Mouse (Mus musculus) forebrain, embryonic 12.5 days (tissue): ENCODE results near the gene AI464131. TPM values are rescaled to one million over a fixed set of nuclear protein-coding genes. Genes with fewer than 3 reads are reported as not detected.

Experiments
- ATAC-seq: fragments of 200-750 bp; cut with Nextera tagmentation; 2 replicates; pipeline ENCODE4 v1.8.0; 2017; ENCODE audit warnings: moderate TSS enrichment; ENCODE audit not compliant: low FRiP score
- H3K27ac ChIP-seq: fragments of 300-500 bp; sonication (generic); 2 replicates; pipeline ENCODE4 v1.5.1; 2016; ENCODE audit warnings: mild to moderate bottlenecking
- H3K27me3 ChIP-seq: fragments of 300-500 bp; sonication (generic); 2 replicates; pipeline ENCODE4 v1.6.1; 2016; ENCODE audit warnings: mild to moderate bottlenecking
- H3K36me3 ChIP-seq: fragments of 300-500 bp; sonication (generic); replicated peaks from 2 replicates; pipeline ENCODE4 v1.6.1; 2016; ENCODE audit warnings: mild to moderate bottlenecking
- H3K4me1 ChIP-seq: fragments of 300-500 bp; sonication (generic); 2 replicates; pipeline ENCODE4 v1.6.1; 2016
- H3K4me2 ChIP-seq: fragments of 300-500 bp; sonication (generic); 2 replicates; pipeline ENCODE4 v1.6.1; 2016; ENCODE audit warnings: mild to moderate bottlenecking, moderate library complexity
- H3K4me3 ChIP-seq: fragments of 300-500 bp; sonication (generic); replicated peaks from 2 replicates; pipeline ENCODE4 v1.5.1; 2016; ENCODE audit warnings: mild to moderate bottlenecking
- H3K9ac ChIP-seq: fragments of 300-500 bp; sonication (generic); 2 replicates; pipeline ENCODE4 v1.6.1; 2016; ENCODE audit warnings: mild to moderate bottlenecking
- H3K9me3 ChIP-seq: fragments of 300-500 bp; sonication (generic); 2 replicates; pipeline ENCODE4 v1.6.1; 2016
- WGBS: fragments of 180-500 bp; shearing (Covaris S2); methylation state at CpG from one replicate; pipeline ENCODE4 v1.1.7; 2016; 5-methylcytosine and 5-hydroxymethylcytosine counted together
- polyA plus RNA-seq: library from polyadenylated mRNA; unstranded; fragments of >200 nt; fragmentation: Nextera tagmentation; extraction: Ambion mirVana; gene quantifications from 2 replicates; pipeline ENCODE4 v1.2.1, GENCODE M21; 2016

AI464131 gene
- polyA plus RNA-seq, 1 experiment from 2014 or later = 6.3 TPM

- H3K9ac ChIP-seq = 0 out of 2 replicates have a peak overlapping the region, but pooled peaks have one; percentile 12
- no peak for ATAC-seq
- H3K36me3 ChIP-seq = peaks cover 26% of the 10 kb centered on the region
- no peak overlapping the region for H3K4me2 ChIP-seq
- no peak overlapping the region for H3K4me3 ChIP-seq
- peak overlapping the region; percentile 37; the same call in 1 of the 2 replicates for H3K27ac ChIP-seq
- H3K4me1 ChIP-seq = peaks cover 25% of the 10 kb centered on the region
- peaks cover 4% of the 10 kb centered on the region; the same call in 1 of the 2 replicates for H3K27me3 ChIP-seq
- 62% methylated on average over 6 of the region's 6 CpGs for WGBS
- H3K9me3 ChIP-seq = no peaks in the 10 kb centered on the region
Observed at GRCm38 (mm10) chr4:41522136-41522535, 19.3 kb upstream of the AI464131 start.

- H3K4me3 ChIP-seq = no peak overlapping the region
- H3K27me3 ChIP-seq = peaks cover 4% of the 10 kb centered on the region; the same call in 1 of the 2 replicates
- H3K4me1 ChIP-seq = peaks cover 14% of the 10 kb centered on the region
- H3K36me3 ChIP-seq = peaks cover 26% of the 10 kb centered on the region
- 49% methylated on average over 14 of the region's 14 CpGs for WGBS
- H3K4me2 ChIP-seq = no peak overlapping the region
- no peak for ATAC-seq
- H3K9me3 ChIP-seq = no peaks in the 10 kb centered on the region
- H3K27ac ChIP-seq = no peak overlapping the region
- H3K9ac ChIP-seq = no peak overlapping the region
Observed at GRCm38 (mm10) chr4:41520641-41521040, 17.8 kb upstream of the AI464131 start.

DNA sequence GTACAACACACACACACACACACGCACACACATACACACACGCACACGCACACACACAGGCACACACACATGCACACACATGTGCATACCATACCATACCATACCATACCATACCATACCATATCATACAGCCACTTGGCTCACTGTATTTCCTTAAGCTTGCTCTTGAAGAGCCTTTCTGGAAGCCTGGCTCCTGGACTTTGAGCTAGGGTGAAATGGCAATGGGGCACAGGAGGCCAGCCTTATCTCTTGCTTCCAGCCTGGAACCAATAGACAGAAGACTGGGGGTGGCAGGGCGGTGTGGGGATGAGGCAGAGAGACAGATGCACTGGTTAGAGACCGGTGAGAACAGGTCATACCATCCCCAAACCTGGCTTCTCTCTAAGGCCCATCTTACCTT is 16.3 kb upstream of the AI464131 start:
- no peaks in the 10 kb centered on the region for H3K9me3 ChIP-seq
- peaks cover 4% of the 10 kb centered on the region; the same call in 1 of the 2 replicates for H3K27me3 ChIP-seq
- H3K9ac ChIP-seq = no peak overlapping the region
- no peak overlapping the region for H3K27ac ChIP-seq
- no peak overlapping the region for H3K4me2 ChIP-seq
- peaks cover 26% of the 10 kb centered on the region for H3K36me3 ChIP-seq
- H3K4me3 ChIP-seq = no peak overlapping the region
- peaks cover 11% of the 10 kb centered on the region for H3K4me1 ChIP-seq
- 98% methylated on average over 5 of the region's 5 CpGs for WGBS
- no peak for ATAC-seq

GRCm38 (mm10) chr4:41518349-41518748 is 15.5 kb upstream of the AI464131 start:
- Histone ChIP-seq H3K4me2 (no peak overlapping the region), H3K4me1 (peaks cover 15% of the 10 kb centered on the region), H3K27ac (no peak overlapping the region), H3K9me3 (no peaks in the 10 kb centered on the region), H3K4me3 (no peak overlapping the region), H3K27me3 (peaks cover 4% of the 10 kb centered on the region; the same call in 1 of the 2 replicates), H3K9ac (no peak overlapping the region), H3K36me3 (peaks cover 26% of the 10 kb centered on the region)
- ATAC-seq = no peak
- 75% methylated on average over 7 of the region's 7 CpGs for WGBS

GRCm38 (mm10) chr4:41517233-41517632 is 14.4 kb upstream of the AI464131 start, which contains the start of gene 1110017D15Rik:
1110017D15Rik (minus strand) TSS chr4:41517333.
- Histone ChIP-seq H3K27ac (no peak within 1 kb of the TSS), H3K4me2 (no peak within 1 kb of the TSS), H3K9ac (no peak within 1 kb of the TSS), H3K4me1 (peaks cover 14% of the 10 kb centered on the region), H3K9me3 (no peaks in the 10 kb centered on the region), H3K4me3 (no peak within 1 kb of the TSS), H3K36me3 (peaks cover 26% of the 10 kb centered on the region), H3K27me3 (peaks cover 4% of the 10 kb centered on the region; the same call in 1 of the 2 replicates)
- 95% methylated on average over 2 of the region's 2 CpGs for WGBS
- ATAC-seq = no peak

DNA sequence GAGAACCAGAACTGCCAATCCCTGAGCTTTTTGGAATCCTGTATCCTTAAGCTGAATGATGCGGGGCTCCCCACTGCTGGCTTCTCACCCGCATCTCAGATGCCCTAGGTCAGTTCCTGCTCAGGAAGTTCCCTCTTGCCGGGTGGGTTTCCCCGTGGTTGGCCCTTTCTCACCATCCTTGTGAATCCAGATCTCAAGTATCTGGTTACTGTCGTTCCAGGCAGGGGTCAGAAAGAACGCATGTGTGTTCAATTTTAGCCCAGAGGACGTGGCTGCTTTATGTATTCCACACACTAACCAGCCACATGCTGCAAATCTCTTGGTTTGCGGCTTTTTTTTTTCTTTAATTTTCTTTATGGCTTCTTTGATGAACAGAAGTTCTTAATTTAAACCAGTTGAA is 10.8 kb upstream of the AI464131 start:
- peaks cover 7% of the 10 kb centered on the region for H3K4me1 ChIP-seq
- 0 out of 2 replicates have a peak overlapping the region, but pooled peaks have one; percentile 18 for H3K9ac ChIP-seq
- 0 out of 2 replicates have a peak, but pooled peaks cover 3% of the 10 kb centered on the region for H3K36me3 ChIP-seq
- peaks cover 9% of the 10 kb centered on the region for H3K27me3 ChIP-seq
- H3K9me3 ChIP-seq = no peaks in the 10 kb centered on the region
- no peak overlapping the region for H3K27ac ChIP-seq
- no peak overlapping the region for H3K4me3 ChIP-seq
- ATAC-seq = no peak
- no peak overlapping the region for H3K4me2 ChIP-seq
- 28% methylated on average over 8 of the region's 8 CpGs for WGBS

DNA sequence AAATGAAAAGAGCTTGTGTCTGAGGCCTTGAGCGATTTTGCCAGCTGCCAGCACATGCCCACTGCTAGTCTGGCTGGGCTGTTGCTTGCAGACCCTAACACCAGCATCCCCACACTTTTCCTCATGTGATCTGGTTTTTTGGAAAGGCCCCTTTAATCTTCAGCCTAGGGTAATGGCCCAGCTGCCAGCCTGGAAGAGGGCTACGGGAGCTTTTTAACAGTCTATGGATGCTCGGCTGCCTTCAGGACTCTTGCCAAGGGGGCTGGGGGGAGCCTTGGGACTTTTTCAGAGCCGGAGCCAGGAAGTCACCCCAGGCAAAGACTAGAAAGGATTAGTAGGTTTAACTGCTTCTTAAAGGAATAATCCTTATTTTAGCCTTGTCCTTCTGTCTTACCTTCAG is 10.4 kb upstream of the AI464131 start:
- Histone ChIP-seq H3K4me3 (no peak overlapping the region), H3K9me3 (no peaks in the 10 kb centered on the region), H3K27ac (no peak overlapping the region), H3K4me1 (peaks cover 7% of the 10 kb centered on the region), H3K27me3 (peaks cover 13% of the 10 kb centered on the region), H3K9ac (0 out of 2 replicates have a peak overlapping the region, but pooled peaks have one; percentile 18), H3K4me2 (no peak overlapping the region), H3K36me3 (no peaks in the 10 kb centered on the region)
- ATAC-seq = no peak
- WGBS = 26% methylated on average over 4 of the region's 4 CpGs

DNA sequence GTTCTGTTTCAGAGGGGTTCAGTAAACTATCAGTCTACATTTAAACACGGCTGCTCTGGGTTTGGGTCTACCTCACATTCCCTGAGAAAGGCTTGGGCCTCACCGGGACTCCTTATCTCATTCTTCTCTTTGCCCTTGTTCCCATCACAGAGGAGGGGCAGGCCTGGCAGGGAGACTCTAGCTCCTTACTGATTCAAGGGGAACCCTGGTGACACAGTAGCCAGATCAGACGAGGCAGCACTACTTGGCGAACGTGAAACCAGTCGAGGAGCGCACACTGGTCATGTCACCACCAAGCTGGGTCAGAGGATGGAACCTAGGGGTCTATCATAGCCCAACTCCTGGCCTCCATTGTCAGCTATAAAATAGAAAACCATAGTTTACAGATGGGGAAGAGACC is 5.1 kb upstream of the AI464131 start:
- Histone ChIP-seq H3K9ac (no peak overlapping the region), H3K4me1 (peaks cover 20% of the 10 kb centered on the region), H3K4me2 (peak overlapping the region; percentile 84; the same call in 1 of the 2 replicates), H3K36me3 (no peaks in the 10 kb centered on the region), H3K9me3 (no peaks in the 10 kb centered on the region), H3K4me3 (0 out of 2 replicates have a peak overlapping the region, but pooled peaks have one; percentile 53), H3K27ac (no peak overlapping the region), H3K27me3 (peaks cover 26% of the 10 kb centered on the region)
- WGBS = 41% methylated on average over 7 of the region's 7 CpGs
- no peak for ATAC-seq

- peaks cover 26% of the 10 kb centered on the region for H3K4me1 ChIP-seq
- H3K27ac ChIP-seq = peak overlapping the region; percentile 74
- peak overlapping the region; percentile 84 for H3K4me2 ChIP-seq
- peak; percentile 34 for ATAC-seq
- H3K4me3 ChIP-seq = peak overlapping the region; percentile 53
- no peaks in the 10 kb centered on the region for H3K36me3 ChIP-seq
- H3K9me3 ChIP-seq = no peaks in the 10 kb centered on the region
- 2% methylated on average over 22 of the region's 22 CpGs for WGBS
- H3K9ac ChIP-seq = peak overlapping the region; percentile 77
- H3K27me3 ChIP-seq = peaks cover 30% of the 10 kb centered on the region
Observed at GRCm38 (mm10) chr4:41507326-41507924, 4.5 kb upstream of the AI464131 start.

DNA sequence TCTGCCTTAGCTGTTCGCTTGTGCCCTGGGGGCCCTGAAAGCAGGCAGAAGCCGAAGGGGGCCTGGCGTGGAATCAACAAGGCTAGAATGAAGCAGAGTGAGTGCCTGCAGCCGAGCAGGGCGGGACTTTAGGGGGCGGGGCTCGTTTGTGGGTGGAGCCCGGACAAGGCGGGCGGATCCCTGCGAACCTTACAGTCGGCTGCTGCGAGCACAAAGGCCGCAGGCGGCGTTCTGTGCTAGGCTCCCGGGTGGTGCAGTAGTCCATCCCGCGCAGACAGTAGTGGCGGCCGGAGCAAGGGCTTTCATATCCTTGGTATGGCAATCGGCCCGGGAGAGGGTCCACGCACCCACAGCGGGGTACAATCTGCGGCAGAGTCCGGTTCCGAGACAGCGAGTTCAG is 4.0 kb upstream of the AI464131 start:
- H3K9ac ChIP-seq = peak overlapping the region; percentile 77
- H3K27ac ChIP-seq = peak overlapping the region; percentile 74
- peak; percentile 87 for ATAC-seq
- peaks cover 31% of the 10 kb centered on the region for H3K4me1 ChIP-seq
- H3K9me3 ChIP-seq = no peaks in the 10 kb centered on the region
- peak overlapping the region; percentile 84 for H3K4me2 ChIP-seq
- peaks cover 35% of the 10 kb centered on the region for H3K27me3 ChIP-seq
- H3K4me3 ChIP-seq = peak overlapping the region; percentile 53
- WGBS = under 1% methylated on average over 29 of the region's 29 CpGs
- H3K36me3 ChIP-seq = no peaks in the 10 kb centered on the region

GRCm38 (mm10) chr4:41506156-41506555 is 3.3 kb upstream of the AI464131 start:
- Histone ChIP-seq H3K4me1 (peaks cover 36% of the 10 kb centered on the region), H3K27ac (peak overlapping the region; percentile 74), H3K4me3 (peak overlapping the region; percentile 53; the same call in 1 of the 2 replicates)

GRCm38 (mm10) chr4:41505131-41505551 is 2.3 kb upstream of the AI464131 start:
- WGBS = 50% methylated on average over 11 of the region's 11 CpGs
- no peak overlapping the region for H3K4me3 ChIP-seq
- H3K4me2 ChIP-seq = no peak overlapping the region
- H3K36me3 ChIP-seq = no peaks in the 10 kb centered on the region
- no peaks in the 10 kb centered on the region for H3K9me3 ChIP-seq
- H3K27me3 ChIP-seq = peaks cover 50% of the 10 kb centered on the region
- no peak overlapping the region for H3K9ac ChIP-seq
- H3K4me1 ChIP-seq = peaks cover 36% of the 10 kb centered on the region
- ATAC-seq = no peak
- no peak overlapping the region for H3K27ac ChIP-seq

More at GRCm38 (mm10) chr4:41506156-41506555, 3.3 kb upstream of the AI464131 start:
- Histone ChIP-seq H3K9me3 (no peaks in the 10 kb centered on the region), H3K4me2 (peak overlapping the region; percentile 84), H3K9ac (no peak overlapping the region), H3K27me3 (peaks cover 43% of the 10 kb centered on the region), H3K36me3 (no peaks in the 10 kb centered on the region)
- 9% methylated on average over 13 of the region's 13 CpGs for WGBS
- no peak for ATAC-seq

GRCm38 (mm10) chr4:41504325-41504724 is 1.4 kb upstream of the AI464131 start:
- no peak overlapping the region for H3K27ac ChIP-seq
- H3K4me1 ChIP-seq = peaks cover 36% of the 10 kb centered on the region
- no peaks in the 10 kb centered on the region for H3K36me3 ChIP-seq
- H3K4me2 ChIP-seq = no peak overlapping the region
- 74% methylated on average over 5 of the region's 5 CpGs for WGBS
- H3K4me3 ChIP-seq = no peak overlapping the region
- ATAC-seq = no peak
- H3K9me3 ChIP-seq = no peaks in the 10 kb centered on the region
- H3K27me3 ChIP-seq = peaks cover 53% of the 10 kb centered on the region
- no peak overlapping the region for H3K9ac ChIP-seq
